Mouse (Mus musculus) CH12.LX (cell line): ENCODE data around the gene Gm3625.

ENCODE experiments used
- CTCF ChIP-seq, 2 experiments: IDR thresholded peaks in 1 of 2; conservative IDR thresholded peaks in 1 of 2; 2 replicates each; pipeline ENCODE4 v1.5.1; 2011 to 2012; ENCODE audit warnings: low read depth in 2 of 2, low read length in 2 of 2, improper control_type of control experiment in 1 of 2, inconsistent platforms in 1 of 2, mild to moderate bottlenecking in 1 of 2, moderate library complexity in 1 of 2
- EP300 ChIP-seq: IDR thresholded peaks from 2 replicates; pipeline ENCODE4 v1.6.1; 2011; ENCODE audit warnings: low read length, improper control_type of control experiment
- TBP ChIP-seq: conservative IDR thresholded peaks from 2 replicates; pipeline ENCODE4 v1.6.1; 2011; ENCODE audit warnings: low read depth, low read length, improper control_type of control experiment
- UBTF ChIP-seq: IDR thresholded peaks from 2 replicates; pipeline ENCODE4 v1.6.1; 2012; ENCODE audit warnings: low read depth, mild to moderate bottlenecking, inconsistent platforms, low read length, improper control_type of control experiment, moderate library complexity
- ZNF384 ChIP-seq: IDR thresholded peaks from 2 replicates; pipeline ENCODE4 v1.6.1; 2012; ENCODE audit warnings: low read depth, low read length, improper control_type of control experiment, inconsistent platforms

DNA sequence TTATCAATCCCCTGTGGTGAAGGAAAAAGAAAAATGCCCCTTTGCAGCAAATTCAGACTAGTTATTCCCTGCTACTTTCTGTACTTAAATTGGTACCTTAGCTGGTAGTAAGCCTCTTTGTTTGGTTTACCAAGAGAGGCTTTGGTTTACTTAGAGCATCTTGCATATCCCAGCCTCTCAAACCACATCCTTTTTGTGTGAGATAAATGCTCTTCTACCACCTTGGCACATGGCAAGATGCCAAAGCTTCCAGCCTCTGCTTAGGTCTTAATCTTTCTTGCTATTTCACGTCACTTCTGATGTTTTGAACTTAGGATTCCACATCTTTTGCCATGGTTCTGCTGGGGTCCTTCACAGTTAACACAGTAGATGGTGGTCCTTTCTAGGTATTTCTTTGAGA lies 31.5 kb upstream of the Gm3625 start:
- TF ChIP-seq TBP (no peak), CTCF (conservative IDR thresholded peaks at IDR 0.05 in 1 of 2, IDR thresholded peaks at IDR 0.05 in 1 of 2; ENCODE audit: low read depth in 2 of 2, low read length in 2 of 2) (no peak), EP300 (no peak), ZNF384 (no peak), UBTF (no peak)
